Mouse (Mus musculus): ENCODE measurements at regions not wholly inside any gene's neighbourhood (a gene's known extent, or its start where the extent isn't known, plus 50 kb on each side); places are given as distances from the start of the nearest gene placed in this dataset.

GRCm38 (mm10) chr6:140299653-140300052 is 124.2 kb upstream of the Plekha5 start:
- DNase-seq = no peak

- no peak for DNase-seq
Observed at GRCm38 (mm10) chr6:140297969-140298554, 125.8 kb upstream of the Plekha5 start.

GRCm38 (mm10) chr6:140297561-140297960 is 126.3 kb upstream of the Plekha5 start:
- no peak for DNase-seq

GRCm38 (mm10) chr6:140290109-140290508 is 133.7 kb upstream of the Plekha5 start:
- peak in 1 of 2 experiments; percentile 12 for DNase-seq

GRCm38 (mm10) chr6:140288799-140289198 is 135.1 kb upstream of the Plekha5 start:
- no peak for DNase-seq

- DNase-seq = no peak
Observed at GRCm38 (mm10) chr6:140282285-140282577, 141.6 kb upstream of the Plekha5 start.

- DNase-seq = no peak
Observed at GRCm38 (mm10) chr6:140281488-140282284, 142.2 kb upstream of the Plekha5 start.

- DNase-seq = no peak
Observed at GRCm38 (mm10) chr6:140280817-140281475, 142.9 kb upstream of the Plekha5 start.

GRCm38 (mm10) chr6:140279736-140280370 is 144.0 kb upstream of the Plekha5 start:
- no peak for DNase-seq

GRCm38 (mm10) chr6:140278750-140279149 is 145.1 kb upstream of the Plekha5 start:
- no peak for DNase-seq

- no peak for DNase-seq
Observed at GRCm38 (mm10) chr6:140270592-140270991, 153.3 kb upstream of the Plekha5 start.

- DNase-seq = no peak
Observed at GRCm38 (mm10) chr6:140268315-140269070, 155.4 kb upstream of the Plekha5 start.

GRCm38 (mm10) chr6:140263920-140264319 is 159.9 kb upstream of the Plekha5 start:
- DNase-seq = no peak

GRCm38 (mm10) chr6:140261813-140262212 is 162.0 kb upstream of the Plekha5 start:
- no peak for DNase-seq

- no peak for DNase-seq
Observed at GRCm38 (mm10) chr6:140258761-140259160, 165.1 kb upstream of the Plekha5 start.

- DNase-seq = no peak
Observed at GRCm38 (mm10) chr6:140258101-140258500, 165.8 kb upstream of the Plekha5 start.

GRCm38 (mm10) chr6:140251527-140251926 is 172.3 kb upstream of the Plekha5 start:
- no peak for DNase-seq

GRCm38 (mm10) chr6:140243411-140244151 is 180.3 kb upstream of the Plekha5 start:
- no peak for DNase-seq

- DNase-seq = no peak
Observed at GRCm38 (mm10) chr6:140239356-140239755, 184.5 kb upstream of the Plekha5 start.

GRCm38 (mm10) chr6:140231537-140231936 is 190.3 kb upstream of the Plcz1 start:
- no peak for DNase-seq

GRCm38 (mm10) chr6:140229295-140229694 is 188.0 kb upstream of the Plcz1 start:
- no peak for DNase-seq

- no peak for DNase-seq
Observed at GRCm38 (mm10) chr6:140228741-140229140, 187.5 kb upstream of the Plcz1 start.

All from thymus, postnatal 36 days (tissue).